Mouse (Mus musculus) G1E (cell line): ENCODE measurements around the gene Tmub2. TPM values are rescaled to one million over a fixed set of nuclear protein-coding genes. Genes with fewer than 3 reads are reported as not detected.

ENCODE experiments used
- ATAC-seq: 2 replicates; pipeline ENCODE4 v1.8.0; 2016; ENCODE audit warnings: mild to moderate bottlenecking; ENCODE audit not compliant: insufficient number of reproducible peaks, poor library complexity, low FRiP score, severe bottlenecking; ENCODE audit errors: extremely low read depth
- DNase-seq: peaks from one replicate; pipeline ENCODE4 v3.0.0; 2012; ENCODE audit warnings: low spot score
- H3K27me3 ChIP-seq: 2 replicates; pipeline ENCODE4 v1.6.1; 2012; ENCODE audit warnings: mild to moderate bottlenecking, low read length, inconsistent platforms; ENCODE audit not compliant: insufficient read depth
- H3K36me3 ChIP-seq: replicated peaks from 2 replicates; pipeline ENCODE3; 2012; ENCODE audit warnings: mild to moderate bottlenecking, inconsistent platforms
- H3K4me1 ChIP-seq: 2 replicates; pipeline ENCODE4 v1.6.1; 2012; ENCODE audit warnings: low read depth, low read length, inconsistent platforms, mixed read lengths; ENCODE audit not compliant: insufficient read depth
- H3K4me3 ChIP-seq: 2 replicates; pipeline ENCODE4 v1.5.1; 2012; ENCODE audit warnings: low read depth, mild to moderate bottlenecking, inconsistent platforms, low read length, moderate library complexity, mixed read lengths
- H3K9me3 ChIP-seq: replicated peaks from 2 replicates; pipeline ENCODE4 v1.6.1; 2012; ENCODE audit warnings: inconsistent platforms
- CTCF ChIP-seq: IDR thresholded peaks from 2 replicates; pipeline ENCODE4 v1.5.1; 2012; ENCODE audit warnings: low read depth, low read length, inconsistent platforms, mixed read lengths
- GATA1 ChIP-seq: IDR thresholded peaks from 2 replicates; pipeline ENCODE4 v1.6.1; 2012; ENCODE audit warnings: borderline replicate concordance, low read length, inconsistent platforms, mixed read lengths
- GATA2 ChIP-seq: IDR thresholded peaks from 2 replicates; pipeline ENCODE4 v1.6.1; 2012; ENCODE audit warnings: low read depth, low read length, inconsistent platforms, borderline replicate concordance
- POLR2AphosphoS5 ChIP-seq: IDR thresholded peaks from 2 replicates; pipeline ENCODE4 v1.6.1; 2012; ENCODE audit warnings: low read depth, low read length, inconsistent platforms; ENCODE audit not compliant: insufficient replicate concordance
- TAL1 ChIP-seq: conservative IDR thresholded peaks from 2 replicates; pipeline ENCODE4 v1.6.1; 2012; ENCODE audit warnings: low read depth, low read length, inconsistent platforms, mixed read lengths
- polyA plus RNA-seq: library from polyadenylated mRNA; stranded (reverse); fragments of >175 nt; gene quantifications from 2 replicates; pipeline ENCODE4 v1.2.3, GENCODE M21; 2012
- total RNA-seq, 2 experiments: library from RNA; stranded (forward) in 1 of 2; stranded (reverse) in 1 of 2; fragments of 200-1000 nt in 1 of 2; fragments of >200 nt in 1 of 2; fragmentation: Nextera tagmentation in 1 of 2; gene quantifications; 2 replicates each; pipeline ENCODE4 v1.2.3; 2014 to 2017

Gene Tmub2
- total RNA-seq (2014; fragmentation: Nextera tagmentation), result 17.9 and 24.4 TPM in 2 replicates
- total RNA-seq (2017), result 30.3 and 32.4 TPM in 2 replicates
- 27.2 and 27.6 TPM in 2 replicates for polyA plus RNA-seq

GRCm38 (mm10) chr11:102284501-102285094 lies at the start of gene Tmub2:
TSS of gene Tmub2 (plus strand) at chr11:102284931.
- Histone ChIP-seq H3K36me3 (peaks cover 35% of the 10 kb centered on the region), H3K4me3 (peak within 1 kb of the TSS; percentile 81), H3K4me1 (peaks cover 41% of the 10 kb centered on the region), H3K9me3 (no peaks in the 10 kb centered on the region), H3K27me3 (no peaks in the 10 kb centered on the region)
- peak; percentile 89 for DNase-seq
- TF ChIP-seq GATA1 (no peak), GATA2 (no peak), CTCF (no peak), POLR2AphosphoS5 (no peak), TAL1 (no peak)
- ATAC-seq, result peak; percentile 99

GRCm38 (mm10) chr11:102236022-102236421 lies 48.7 kb upstream of the Tmub2 start:
- peaks cover 45% of the 10 kb centered on the region for H3K27me3 ChIP-seq
- H3K4me3 ChIP-seq, result no peak overlapping the region
- no peaks in the 10 kb centered on the region for H3K36me3 ChIP-seq

GRCm38 (mm10) chr11:102240636-102241035 lies 44.1 kb upstream of the Tmub2 start:
- DNase-seq (no peak), ATAC-seq (no peak)
- TF ChIP-seq POLR2AphosphoS5 (no peak), CTCF (no peak), GATA2 (no peak), TAL1 (no peak), GATA1 (no peak)
- no peaks in the 10 kb centered on the region for H3K36me3 ChIP-seq
- H3K9me3 ChIP-seq, result no peaks in the 10 kb centered on the region
- no peak overlapping the region for H3K4me3 ChIP-seq
- peaks cover 49% of the 10 kb centered on the region for H3K27me3 ChIP-seq
- H3K4me1 ChIP-seq, result peaks cover 25% of the 10 kb centered on the region

More at GRCm38 (mm10) chr11:102236022-102236421, 48.7 kb upstream of the Tmub2 start:
- DNase-seq (no peak), ATAC-seq (no peak)
- no peaks in the 10 kb centered on the region for H3K9me3 ChIP-seq
- peaks cover 11% of the 10 kb centered on the region; the same call in 1 of the 2 replicates for H3K4me1 ChIP-seq
- TF ChIP-seq GATA2 (no peak), TAL1 (no peak), POLR2AphosphoS5 (no peak), GATA1 (no peak), CTCF (no peak)

GRCm38 (mm10) chr11:102241246-102241645 lies 43.5 kb upstream of the Tmub2 start:
- TF ChIP-seq TAL1, result no peak
- TF ChIP-seq GATA1, result no peak
- TF ChIP-seq POLR2AphosphoS5, result no peak
- TF ChIP-seq GATA2, result no peak
- TF ChIP-seq CTCF, result no peak
- Histone ChIP-seq H3K4me1 (peaks cover 24% of the 10 kb centered on the region), H3K4me3 (no peak overlapping the region), H3K9me3 (no peaks in the 10 kb centered on the region), H3K27me3 (peaks cover 46% of the 10 kb centered on the region), H3K36me3 (no peaks in the 10 kb centered on the region)
- ATAC-seq (no peak), DNase-seq (no peak)

GRCm38 (mm10) chr11:102241874-102242273 lies 42.9 kb upstream of the Tmub2 start:
- TF ChIP-seq TAL1 (no peak), GATA1 (no peak), CTCF (no peak), GATA2 (no peak)
- ATAC-seq (no peak), DNase-seq (no peak)
- peaks cover 42% of the 10 kb centered on the region for H3K27me3 ChIP-seq
- H3K4me1 ChIP-seq, result peaks cover 21% of the 10 kb centered on the region
- no peak overlapping the region for H3K4me3 ChIP-seq
- H3K9me3 ChIP-seq, result no peaks in the 10 kb centered on the region
- no peaks in the 10 kb centered on the region for H3K36me3 ChIP-seq

- DNase-seq (peak; percentile 68), ATAC-seq (peak; percentile 28; the same call in 1 of the 2 replicates)
- TF ChIP-seq GATA2 (no peak), CTCF (no peak), GATA1 (no peak), POLR2AphosphoS5 (no peak), TAL1 (no peak)
- H3K4me1 ChIP-seq, result peaks cover 31% of the 10 kb centered on the region
- H3K9me3 ChIP-seq, result no peaks in the 10 kb centered on the region
- H3K27me3 ChIP-seq, result peaks cover 26% of the 10 kb centered on the region
- no peaks in the 10 kb centered on the region for H3K36me3 ChIP-seq
- peak overlapping the region; percentile 67 for H3K4me3 ChIP-seq
These were observed 39.7 kb upstream of the Tmub2 start for GRCm38 (mm10) chr11:102244926-102245449.
